Mouse (Mus musculus) embryonic fibroblast, embryonic 13.5 days (primary cell): Measurements from ENCODE around the gene Prtg. TPM values are rescaled to one million over a fixed set of nuclear protein-coding genes. Genes with fewer than 3 reads are reported as not detected.

Source experiments
- H3K27ac ChIP-seq: 2 replicates; pipeline ENCODE4 v1.5.1; 2012; ENCODE audit warnings: low read length, control low read depth, inconsistent platforms; ENCODE audit not compliant: insufficient read depth
- H3K4me1 ChIP-seq: 2 replicates; pipeline ENCODE4 v1.6.1; 2011; ENCODE audit warnings: low read length; ENCODE audit not compliant: control insufficient read depth, insufficient read depth
- H3K4me3 ChIP-seq: 2 replicates; pipeline ENCODE4 v1.5.1; 2011; ENCODE audit warnings: mild to moderate bottlenecking, control low read depth, low read length; ENCODE audit not compliant: insufficient read depth
- CTCF ChIP-seq: IDR thresholded peaks from 2 replicates; pipeline ENCODE4 v1.5.1; 2011; ENCODE audit warnings: mild to moderate bottlenecking, control low read depth, low read length, moderate library complexity, borderline replicate concordance; ENCODE audit not compliant: insufficient read depth
- POLR2A ChIP-seq: IDR thresholded peaks from 2 replicates; pipeline ENCODE4 v1.6.1; 2011; ENCODE audit warnings: low read depth, mild to moderate bottlenecking, control low read depth, low read length, moderate library complexity
- polyA plus RNA-seq: library from polyadenylated mRNA; stranded (reverse); fragments of >200 nt; gene quantifications from 2 replicates; pipeline ENCODE4 v1.2.4, GENCODE M21; 2011; ENCODE audit warnings: low read depth; ENCODE audit not compliant: missing spikeins, insufficient read length

Prtg gene
- polyA plus RNA-seq, 1 experiment, result 0.32 TPM

DNA sequence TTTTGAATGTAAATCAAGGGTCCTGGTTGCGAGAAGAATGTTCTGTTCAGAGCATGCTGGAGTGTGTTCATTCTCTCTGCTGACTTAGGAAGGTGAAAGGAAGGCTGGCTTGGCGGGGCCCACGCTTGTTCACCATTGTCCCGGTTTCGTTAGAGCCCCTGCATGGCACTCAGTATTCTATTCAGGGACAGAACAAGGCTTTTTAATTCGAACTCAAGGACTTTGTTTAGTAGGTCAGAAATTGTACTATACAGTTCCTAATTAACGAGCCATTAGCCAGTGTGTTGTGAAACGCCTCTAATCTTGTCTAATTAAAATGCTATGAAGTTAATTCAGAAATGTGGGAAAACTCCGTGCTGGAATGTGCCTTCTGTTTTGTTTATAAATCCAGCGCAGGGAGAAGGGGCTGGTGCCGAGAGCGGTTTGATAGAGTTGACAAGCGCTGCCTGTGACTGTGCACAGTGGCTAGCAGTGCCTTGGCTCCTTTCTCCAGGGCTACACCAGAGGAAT, 47.1 kb downstream of the Prtg start:
- H3K4me3 ChIP-seq, result no peak overlapping the region
- H3K27ac ChIP-seq, result no peak overlapping the region
- no peaks in the 10 kb centered on the region for H3K4me1 ChIP-seq
- TF ChIP-seq POLR2A (no peak), CTCF (no peak)

DNA sequence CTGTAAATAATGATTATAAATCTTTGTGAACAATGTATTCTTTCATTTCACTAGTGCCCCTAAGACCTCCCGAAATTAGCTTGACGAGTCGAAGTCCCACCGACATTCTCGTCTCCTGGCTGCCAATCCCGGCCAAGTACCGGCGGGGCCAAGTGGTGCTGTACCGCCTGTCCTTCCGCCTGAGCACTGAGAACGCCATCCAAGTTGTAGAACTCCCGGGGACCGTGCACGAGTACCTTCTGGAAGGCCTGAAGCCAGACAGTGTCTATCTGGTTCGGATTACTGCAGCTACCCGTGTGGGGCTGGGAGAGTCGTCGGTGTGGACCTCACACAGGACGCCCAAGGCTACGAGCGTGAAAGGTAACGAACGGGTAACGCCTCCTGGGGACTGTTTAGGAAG, 50.0 kb downstream of the Prtg start:
- TF ChIP-seq POLR2A (no peak), CTCF (no peak)
- Histone ChIP-seq H3K4me3 (no peak overlapping the region), H3K4me1 (no peaks in the 10 kb centered on the region), H3K27ac (no peak overlapping the region)

DNA sequence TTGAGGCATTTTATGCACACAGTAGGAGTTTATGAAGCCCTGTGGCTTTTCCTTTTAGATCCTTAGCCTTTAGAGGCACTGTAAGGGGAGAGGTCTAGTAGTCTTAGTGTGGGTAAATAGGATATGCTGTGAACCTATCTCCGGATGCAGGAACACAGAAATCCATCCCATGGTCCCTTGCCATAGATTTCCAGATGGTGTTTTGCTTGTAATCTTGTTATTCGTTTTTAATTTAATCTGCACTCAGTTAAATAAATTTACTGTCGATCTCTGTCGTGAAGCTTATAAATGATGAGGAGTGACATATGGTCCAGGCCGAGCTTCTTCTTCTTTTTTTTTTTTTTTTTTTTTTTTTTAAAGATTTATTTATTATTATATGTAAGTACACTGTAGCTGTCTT, 54.1 kb downstream of the Prtg start:
- TF ChIP-seq CTCF, result no peak
- TF ChIP-seq POLR2A, result no peak
- no peaks in the 10 kb centered on the region for H3K4me1 ChIP-seq
- H3K27ac ChIP-seq, result no peak overlapping the region
- H3K4me3 ChIP-seq, result no peak overlapping the region

DNA sequence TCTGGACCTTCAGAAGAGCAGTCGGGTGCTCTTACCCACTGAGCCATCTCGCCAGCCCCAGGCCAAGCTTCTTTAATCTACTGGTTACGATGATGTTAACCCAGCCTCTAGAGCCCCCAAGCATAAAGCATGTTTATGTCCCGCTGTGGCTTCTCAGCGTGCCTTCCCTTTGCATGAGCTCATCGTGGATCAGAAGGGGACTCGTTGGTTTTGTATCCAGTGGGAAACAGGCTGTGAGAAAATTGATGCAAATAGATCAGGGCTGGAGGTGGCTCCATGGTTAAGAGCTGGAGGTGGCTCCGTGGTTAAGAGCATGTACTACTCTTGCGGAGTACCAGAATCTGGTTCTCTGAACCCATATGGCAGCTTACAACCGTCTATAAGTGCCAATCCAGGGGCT, 54.6 kb downstream of the Prtg start:
- Histone ChIP-seq H3K4me3 (no peak overlapping the region), H3K4me1 (no peaks in the 10 kb centered on the region), H3K27ac (no peak overlapping the region)
- TF ChIP-seq POLR2A (no peak), CTCF (no peak)

DNA sequence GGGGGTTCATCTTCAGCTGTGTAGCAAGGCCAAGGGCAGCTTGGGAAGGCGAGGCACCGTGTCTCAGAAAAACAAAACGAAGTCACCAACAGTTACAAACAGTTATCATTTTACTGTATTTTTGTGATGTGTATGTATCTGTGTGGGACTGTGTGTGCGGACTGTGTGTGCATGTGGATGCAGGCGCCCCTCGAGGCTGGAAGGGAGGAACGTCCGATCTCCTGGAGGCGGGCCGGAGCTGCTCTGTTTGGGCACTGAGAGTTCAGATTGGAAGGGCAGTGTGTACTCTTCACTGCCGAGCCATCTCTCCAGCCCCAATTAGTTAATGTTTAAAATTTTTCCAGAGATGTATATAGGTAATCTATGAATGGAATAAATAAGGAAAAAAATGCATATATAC, 55.5 kb downstream of the Prtg start:
- no peak for TF ChIP-seq POLR2A
- TF ChIP-seq CTCF, result no peak
- Histone ChIP-seq H3K27ac (no peak overlapping the region), H3K4me1 (no peaks in the 10 kb centered on the region), H3K4me3 (no peak overlapping the region)

DNA sequence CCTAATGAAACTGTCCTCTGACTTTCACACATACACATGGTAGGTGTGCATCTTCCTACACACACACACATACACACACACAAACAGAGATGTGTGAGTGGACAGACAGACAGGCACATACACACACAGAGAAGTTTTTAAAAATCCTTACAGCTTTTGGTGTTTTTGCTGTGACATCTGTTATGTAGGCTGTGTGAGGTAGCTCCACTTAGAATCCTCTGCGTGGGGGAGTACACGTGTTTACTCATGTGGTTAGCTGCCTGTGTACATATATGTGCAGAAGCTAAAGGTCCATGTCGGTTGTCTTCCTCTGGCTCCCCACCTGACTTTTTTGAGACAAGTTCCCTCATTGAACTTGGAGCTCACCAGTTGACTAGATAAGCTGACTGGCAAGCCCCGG, 56.3 kb downstream of the Prtg start:
- H3K27ac ChIP-seq, result no peak overlapping the region
- TF ChIP-seq POLR2A, result no peak
- no peak for TF ChIP-seq CTCF

DNA sequence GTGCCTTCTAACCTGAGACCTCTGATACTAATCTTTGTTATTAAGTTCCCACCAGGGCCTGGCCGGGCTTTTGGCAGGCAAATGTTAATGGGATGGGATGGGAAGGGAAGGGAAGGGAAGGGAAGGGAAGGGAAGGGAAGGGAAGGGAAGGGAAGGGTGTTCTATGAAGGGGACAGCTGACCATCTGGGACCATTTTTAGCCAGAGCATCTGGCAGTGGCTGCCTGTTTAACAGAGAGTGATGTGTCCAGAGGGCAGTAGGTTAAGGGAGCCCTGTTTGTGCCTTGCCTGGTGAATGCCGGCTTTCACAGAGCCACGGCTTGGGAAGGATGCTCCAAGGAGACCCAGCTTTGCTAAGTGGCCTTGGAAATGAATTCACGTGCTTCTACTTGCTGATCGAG, 57.1 kb downstream of the Prtg start:
- no peak for TF ChIP-seq POLR2A
- no peak for TF ChIP-seq CTCF
- no peak overlapping the region for H3K27ac ChIP-seq
- no peak overlapping the region for H3K4me3 ChIP-seq
- no peaks in the 10 kb centered on the region for H3K4me1 ChIP-seq

More for the DNA sequence above, 56.3 kb downstream of the Prtg start:
- Histone ChIP-seq H3K4me1 (no peaks in the 10 kb centered on the region), H3K4me3 (no peak overlapping the region)

DNA sequence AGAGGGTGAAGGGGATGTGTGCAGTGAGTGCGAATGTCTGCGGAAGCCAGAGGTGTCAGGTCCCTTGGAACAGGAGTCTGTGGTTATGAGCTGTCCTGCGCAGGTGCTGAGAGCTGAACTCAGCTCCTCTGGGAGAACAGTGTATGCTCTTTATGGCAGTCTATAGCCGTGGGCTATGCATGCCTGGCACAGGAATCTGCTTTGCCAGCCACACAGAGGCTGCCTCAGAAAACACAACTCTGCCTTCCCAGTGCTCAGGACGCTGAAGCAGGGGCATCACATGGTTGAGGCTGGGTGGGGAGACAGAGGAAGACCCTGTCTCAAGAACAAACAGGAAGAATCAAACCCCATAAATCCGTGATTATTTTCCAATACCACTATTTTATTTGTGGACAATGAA, 60.8 kb downstream of the Prtg start:
- no peak for TF ChIP-seq CTCF
- no peak for TF ChIP-seq POLR2A
- Histone ChIP-seq H3K4me1 (no peaks in the 10 kb centered on the region), H3K4me3 (no peak overlapping the region), H3K27ac (no peak overlapping the region)

DNA sequence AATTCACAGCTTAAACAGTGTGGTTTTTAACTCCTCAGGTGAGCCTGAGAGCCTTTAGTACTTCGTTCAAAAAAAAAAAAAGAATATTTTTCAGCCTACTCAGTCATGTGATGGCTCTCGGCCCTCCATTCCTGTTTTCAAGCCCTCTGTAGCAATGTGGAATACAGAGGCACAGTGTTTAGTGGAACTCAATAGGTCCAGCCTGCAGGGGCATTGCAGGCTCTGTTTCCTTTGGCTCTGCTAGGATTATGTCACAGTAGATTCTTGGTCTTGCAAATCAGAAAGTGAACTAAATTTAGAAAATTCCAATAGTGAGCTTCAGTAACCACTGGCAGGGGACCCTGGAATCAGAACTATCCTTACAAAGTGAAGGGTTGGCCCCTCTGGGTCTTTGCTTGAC, 62.1 kb downstream of the Prtg start:
- H3K27ac ChIP-seq, result no peak overlapping the region
- H3K4me1 ChIP-seq, result no peaks in the 10 kb centered on the region
- TF ChIP-seq CTCF (no peak), POLR2A (no peak)
- no peak overlapping the region for H3K4me3 ChIP-seq

DNA sequence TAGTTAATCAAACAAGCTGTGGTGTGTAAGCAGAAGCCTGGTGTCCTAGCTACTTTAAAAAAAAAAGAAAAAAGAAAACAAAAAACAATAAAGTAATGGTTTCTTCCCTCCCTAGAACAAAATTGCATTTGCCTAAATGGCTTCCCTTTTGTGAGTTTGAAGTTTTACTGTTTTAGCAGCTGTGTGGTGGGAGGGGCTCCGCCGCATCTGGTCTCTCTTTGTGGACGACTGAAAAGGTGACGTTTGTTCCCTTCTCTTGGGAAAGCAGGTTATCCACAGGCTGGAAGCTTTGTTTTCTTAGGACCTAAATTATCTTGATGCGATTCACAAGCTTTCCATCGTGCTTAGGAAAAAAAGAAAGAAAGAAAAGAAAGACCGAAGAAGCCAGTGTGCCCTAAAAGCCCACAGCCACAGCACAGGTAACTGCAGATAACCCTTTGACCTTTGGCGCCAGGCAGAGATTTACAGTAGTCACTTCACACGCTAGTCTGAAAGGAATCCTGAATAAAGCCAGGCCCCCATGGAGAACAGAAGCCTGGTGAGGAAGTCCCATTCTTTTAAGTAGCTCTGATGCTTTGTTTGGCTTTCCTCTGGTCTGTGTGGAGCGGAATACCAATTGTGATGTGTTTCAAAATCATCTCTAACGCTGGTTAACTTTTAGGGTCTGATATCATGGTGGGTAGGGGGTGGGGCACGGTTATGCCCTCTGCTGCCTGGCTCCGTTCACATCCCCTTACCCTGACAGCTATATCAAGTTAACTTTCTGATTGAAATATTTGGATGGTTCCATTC, 65.0 kb downstream of the Prtg start:
- no peak overlapping the region for H3K27ac ChIP-seq
- TF ChIP-seq POLR2A (no peak), CTCF (no peak)
- H3K4me1 ChIP-seq, result no peaks in the 10 kb centered on the region
- no peak overlapping the region for H3K4me3 ChIP-seq

DNA sequence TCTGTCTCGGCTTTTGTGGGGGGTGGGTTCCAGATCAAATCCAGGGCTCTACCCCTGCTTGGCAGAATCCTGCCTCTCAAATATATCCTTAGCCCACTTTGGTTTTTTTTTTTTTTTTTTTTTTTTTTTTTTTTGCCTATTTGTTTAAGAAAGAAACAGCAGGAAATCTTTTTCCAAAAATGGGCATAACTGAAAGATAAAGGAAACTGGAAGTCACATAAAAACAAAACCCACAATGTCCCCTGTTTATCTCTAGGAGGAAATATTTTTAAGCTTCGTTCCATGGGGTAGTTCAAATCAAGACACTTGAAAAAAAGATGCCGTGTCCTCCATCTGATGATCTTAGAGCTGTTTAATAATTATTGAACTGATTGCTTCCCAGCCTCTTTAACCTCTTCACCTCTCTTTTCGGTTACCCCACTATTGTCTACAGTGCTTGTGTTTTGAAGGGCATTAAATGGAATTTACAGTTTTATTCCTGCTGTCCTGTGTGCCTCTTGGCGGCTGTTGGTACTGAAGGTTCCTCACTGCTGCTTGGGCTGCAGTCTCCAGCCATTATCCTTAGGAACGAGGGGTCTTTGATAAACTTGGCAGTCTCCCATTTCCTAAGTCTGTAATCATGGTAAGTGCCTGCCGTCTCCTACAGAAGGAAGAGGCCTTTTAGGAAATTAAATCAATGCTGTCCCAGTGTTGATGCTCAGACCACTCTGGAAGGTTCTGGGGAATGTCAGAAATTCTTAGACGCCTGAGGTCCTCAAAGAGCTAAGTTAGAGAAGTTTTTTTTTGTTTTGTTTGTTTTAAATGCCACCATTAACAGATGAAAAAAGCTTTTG, 65.8 kb downstream of the Prtg start:
- TF ChIP-seq POLR2A (no peak), CTCF (no peak)
- Histone ChIP-seq H3K27ac (no peak overlapping the region), H3K4me1 (no peaks in the 10 kb centered on the region), H3K4me3 (no peak overlapping the region)
